Mouse (Mus musculus): ENCODE results near the gene Rtn4r.

Gene Rtn4r

DNA sequence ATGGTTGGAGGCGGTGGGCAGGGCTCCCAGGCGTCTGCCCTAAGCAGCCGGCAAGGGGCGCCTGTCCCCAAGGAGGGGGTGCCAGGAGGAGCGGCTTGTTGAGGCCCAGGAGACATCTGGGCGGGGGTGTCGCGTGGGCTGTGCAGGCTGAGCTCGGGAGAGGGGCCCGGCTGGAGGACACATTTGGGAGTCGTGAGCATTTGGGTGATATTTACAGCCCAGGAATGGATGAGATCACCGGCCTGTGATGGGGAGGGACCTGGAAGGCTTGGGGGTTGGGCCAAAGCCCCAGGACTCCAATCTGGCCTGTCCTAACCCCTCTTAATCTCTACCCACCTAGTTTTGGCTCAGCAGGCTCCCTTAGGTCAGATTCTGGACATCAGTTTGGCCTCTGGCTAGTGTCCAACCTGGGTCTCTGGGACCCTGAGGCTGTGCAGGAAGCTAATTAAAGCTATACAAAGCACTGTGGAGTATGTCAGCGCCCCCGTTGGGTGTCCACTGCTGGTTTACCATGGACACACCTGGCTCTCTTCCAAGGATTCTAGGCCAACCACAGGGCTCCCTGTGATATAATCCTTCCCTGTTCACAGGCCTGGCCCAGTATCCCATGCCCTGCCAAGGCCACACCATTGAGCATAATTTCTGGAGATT is 27.2 kb downstream of the Rtn4r start:
- DNase-seq (ENCODE audit: extremely low spot score, low read depth, low spot score) = no peak

DNA sequence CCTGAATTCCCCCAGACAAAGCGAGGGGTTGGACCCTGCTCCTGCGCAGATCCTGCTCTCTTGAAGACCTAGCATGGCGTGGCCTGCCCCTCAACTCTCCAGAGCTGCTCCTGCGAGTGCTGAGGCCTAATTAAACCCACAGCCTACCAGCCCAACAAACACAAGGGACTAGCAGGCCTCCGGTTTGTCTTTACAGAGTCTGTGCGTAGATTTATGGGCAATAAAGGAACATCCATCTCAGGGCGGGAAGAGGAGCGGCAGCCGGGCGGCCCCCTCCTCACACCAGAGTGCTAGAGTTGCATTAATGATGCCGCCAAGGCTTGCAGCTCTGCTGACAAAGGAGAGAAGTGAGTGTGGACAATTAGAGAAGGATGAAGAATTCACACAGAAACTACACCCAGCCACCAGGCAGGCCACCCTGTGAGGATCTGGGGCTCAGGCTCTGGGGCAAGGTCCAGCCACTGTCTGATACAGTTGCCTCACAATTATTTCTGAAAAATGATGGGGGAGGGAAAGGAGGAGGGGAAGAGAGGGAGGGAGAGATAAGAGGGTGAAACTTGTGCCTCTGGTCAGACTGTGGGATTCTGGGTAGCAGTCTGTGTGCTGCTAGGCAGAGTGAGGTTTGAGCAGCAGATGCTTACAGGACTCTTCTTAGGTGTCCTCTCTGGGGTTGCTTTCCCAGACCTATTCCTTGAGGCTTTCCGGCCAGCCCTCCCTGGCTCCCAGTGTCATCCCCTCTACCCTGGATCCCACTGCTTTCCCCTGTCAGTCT is 29.3 kb downstream of the Rtn4r start:
- no peak for DNase-seq (ENCODE audit: extremely low spot score, low read depth, low spot score)

DNA sequence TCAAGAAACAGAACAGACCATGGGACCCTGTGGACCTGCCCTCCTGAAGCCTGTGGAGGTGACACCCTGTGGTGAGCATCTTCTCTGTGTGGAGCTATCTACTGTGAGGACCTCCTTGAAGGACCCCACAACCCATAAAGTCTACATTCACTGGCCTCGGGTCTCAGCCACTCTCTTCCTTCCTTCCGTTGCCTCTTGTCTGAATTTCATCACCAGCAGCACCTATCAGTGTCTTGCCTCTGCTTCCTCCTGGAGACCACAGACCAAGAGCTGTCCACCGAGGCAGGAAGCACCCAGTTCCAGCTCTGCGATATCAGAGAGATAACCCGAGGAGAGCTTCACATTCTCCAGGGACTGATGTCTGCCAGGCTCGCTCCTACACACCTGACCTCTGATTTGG is 31.8 kb downstream of the Rtn4r start:
- DNase-seq (ENCODE audit: extremely low spot score, low read depth, low spot score) = no peak

DNA sequence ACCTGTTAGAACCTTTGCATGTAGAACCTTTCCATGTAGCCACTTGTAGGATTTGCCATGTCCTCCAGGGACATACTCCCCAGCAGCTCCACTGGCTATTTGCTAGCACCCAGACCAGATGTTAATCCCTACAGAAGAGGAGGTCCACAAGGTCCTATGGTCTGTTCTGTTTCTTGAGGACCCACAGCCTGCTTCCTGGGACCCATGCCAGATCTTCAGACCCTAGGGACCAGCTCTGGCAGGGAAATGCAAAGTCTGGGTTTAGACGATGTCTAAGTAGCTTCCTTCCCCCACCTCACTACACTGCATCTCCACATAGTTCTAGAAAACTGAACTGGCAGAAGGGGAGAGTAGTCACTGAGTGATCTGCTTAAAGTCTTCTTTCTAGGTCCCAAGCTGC is 32.3 kb downstream of the Rtn4r start:
- no peak for DNase-seq (ENCODE audit: extremely low spot score, low read depth, low spot score)

DNA sequence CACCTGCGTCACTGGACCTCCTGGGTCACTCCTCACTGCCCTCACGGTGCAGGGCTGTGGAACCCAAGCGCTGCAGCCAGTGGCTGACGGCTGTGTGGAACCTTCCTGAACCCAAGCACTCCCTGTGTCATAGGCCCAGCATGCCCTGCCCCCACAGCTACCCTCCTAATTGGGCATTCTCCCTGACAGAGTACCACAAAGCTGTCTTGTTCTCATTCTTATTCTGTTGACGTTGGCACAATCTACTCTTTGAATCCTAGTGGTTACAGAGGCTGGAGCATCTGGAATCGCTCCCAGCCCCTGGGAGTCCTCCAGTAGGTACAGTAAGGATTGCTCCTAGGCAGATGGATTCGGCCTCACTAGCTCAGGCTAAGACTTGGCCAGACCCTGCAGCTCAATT is 33.1 kb downstream of the Rtn4r start:
- no peak for DNase-seq (ENCODE audit: extremely low spot score, low read depth, low spot score)

DNA sequence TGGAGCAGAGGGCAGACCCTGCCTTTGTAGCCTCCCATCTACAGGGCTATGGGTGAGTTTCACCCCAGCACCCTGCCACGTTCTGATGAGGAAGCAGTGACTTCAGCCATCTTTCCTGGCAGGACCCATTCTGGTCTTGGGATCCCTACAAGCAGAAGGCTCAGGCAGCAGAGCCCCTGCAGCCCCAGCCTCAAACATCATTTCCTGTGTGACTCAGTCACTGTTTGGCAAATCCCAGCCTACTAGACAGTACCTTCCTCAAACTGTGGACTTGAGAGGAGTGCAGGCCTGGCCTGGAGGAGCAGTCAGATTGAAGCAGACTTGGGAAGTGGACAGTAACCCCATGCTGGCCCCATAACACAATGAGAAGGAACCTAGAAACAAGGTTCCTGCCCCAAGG is 33.7 kb downstream of the Rtn4r start:
- no peak for DNase-seq (ENCODE audit: extremely low spot score, low read depth, low spot score)

DNA sequence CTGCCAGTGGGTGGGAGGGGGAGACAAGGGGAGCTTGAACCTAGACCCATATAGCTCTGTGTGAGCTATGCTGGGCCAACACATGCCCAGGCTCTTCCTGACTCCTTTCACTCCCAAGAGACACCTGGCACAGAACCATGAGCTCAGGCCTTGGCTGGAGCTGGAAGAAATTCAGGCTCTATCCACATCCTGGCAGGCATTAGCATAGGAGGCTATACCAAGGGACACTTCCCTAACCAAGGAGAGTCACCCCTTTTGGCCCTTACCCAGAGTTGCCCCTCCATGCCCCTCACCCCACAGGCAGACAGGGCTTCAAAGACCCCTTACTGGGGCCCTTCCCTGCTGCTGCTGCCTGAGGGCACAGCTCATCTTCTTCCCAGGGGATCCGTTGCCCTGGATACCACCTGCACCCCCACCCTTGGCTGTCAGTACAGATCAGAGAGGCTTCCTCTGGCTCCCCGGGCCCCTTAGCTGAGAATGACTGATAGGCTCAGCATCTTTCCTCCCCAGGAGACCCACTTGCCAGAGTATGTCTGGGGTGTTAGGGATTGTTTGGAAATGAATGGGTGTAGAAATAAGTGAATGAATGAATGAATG is 37.3 kb downstream of the Rtn4r start:
- no peak for DNase-seq (ENCODE audit: extremely low spot score, low read depth, low spot score)

DNA sequence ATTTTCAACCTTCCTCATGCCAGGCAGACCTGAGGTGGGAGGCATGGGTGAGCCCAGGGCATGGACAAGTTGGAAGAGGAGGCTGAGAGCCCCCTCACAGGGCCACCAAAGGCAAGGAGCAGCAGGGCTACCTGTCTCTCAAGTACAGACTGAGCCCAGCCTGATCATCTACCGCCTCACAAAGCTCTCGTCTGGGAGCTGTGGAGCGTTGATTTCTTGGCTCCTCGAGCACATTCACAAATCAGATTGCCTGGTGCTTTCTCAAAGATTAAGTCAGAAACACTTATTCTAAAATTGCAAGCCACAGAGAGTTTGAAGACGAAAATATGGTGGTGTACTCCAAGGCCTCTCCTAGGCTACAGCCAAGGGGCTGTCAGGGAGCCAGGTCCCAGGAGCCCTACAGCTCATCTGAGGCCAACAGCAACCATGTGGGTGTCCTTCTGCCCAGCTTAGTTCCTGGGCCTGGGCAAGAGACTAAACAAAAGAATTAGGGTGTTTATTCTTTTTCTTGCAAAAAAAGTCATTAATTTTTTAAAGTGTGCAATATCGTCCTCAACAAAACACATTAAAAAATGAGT is 39.3 kb downstream of the Rtn4r start:
- no peak for DNase-seq (ENCODE audit: extremely low spot score, low read depth, low spot score)

DNA sequence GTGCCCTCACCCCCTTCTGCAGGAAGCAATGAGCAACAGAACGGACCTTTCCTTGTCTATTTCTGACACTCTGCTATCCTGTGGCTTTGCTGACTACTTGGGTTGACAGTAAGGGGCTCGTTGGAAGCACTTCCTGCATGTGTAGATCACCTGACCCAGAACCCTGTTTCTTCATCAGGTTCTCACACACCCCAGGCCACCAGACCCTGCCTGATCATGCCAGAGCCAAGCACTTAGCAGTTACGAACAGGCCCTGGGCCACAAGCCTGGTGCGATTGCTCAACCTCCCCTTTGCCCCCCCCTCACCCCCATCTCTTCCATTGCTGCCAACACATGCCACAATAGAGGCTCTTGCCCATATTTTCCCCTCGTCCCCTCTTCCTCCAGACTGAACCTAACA is 41.7 kb downstream of the Rtn4r start:
- DNase-seq (ENCODE audit: extremely low spot score, low read depth, low spot score) = no peak

DNA sequence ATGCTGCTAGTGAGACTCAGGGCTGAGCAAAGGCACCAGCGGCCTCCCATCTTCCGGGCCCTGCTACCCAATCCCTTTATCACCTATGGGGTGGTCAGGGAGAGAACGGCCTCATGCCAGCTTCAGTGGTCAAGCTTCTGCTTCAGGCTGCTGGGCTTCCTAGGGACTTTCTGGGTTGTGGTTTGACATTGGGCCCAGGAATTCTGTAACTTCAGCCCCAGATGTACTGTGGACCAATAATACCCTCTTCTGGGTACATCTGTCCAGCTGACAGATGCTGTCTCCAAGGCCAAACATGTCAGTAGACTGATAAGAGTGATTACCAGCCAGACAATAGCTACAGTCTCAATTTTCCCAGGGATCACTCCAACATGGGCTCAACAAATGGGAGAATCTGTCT is 42.3 kb downstream of the Rtn4r start:
- DNase-seq (ENCODE audit: extremely low spot score, low read depth, low spot score) = no peak

DNA sequence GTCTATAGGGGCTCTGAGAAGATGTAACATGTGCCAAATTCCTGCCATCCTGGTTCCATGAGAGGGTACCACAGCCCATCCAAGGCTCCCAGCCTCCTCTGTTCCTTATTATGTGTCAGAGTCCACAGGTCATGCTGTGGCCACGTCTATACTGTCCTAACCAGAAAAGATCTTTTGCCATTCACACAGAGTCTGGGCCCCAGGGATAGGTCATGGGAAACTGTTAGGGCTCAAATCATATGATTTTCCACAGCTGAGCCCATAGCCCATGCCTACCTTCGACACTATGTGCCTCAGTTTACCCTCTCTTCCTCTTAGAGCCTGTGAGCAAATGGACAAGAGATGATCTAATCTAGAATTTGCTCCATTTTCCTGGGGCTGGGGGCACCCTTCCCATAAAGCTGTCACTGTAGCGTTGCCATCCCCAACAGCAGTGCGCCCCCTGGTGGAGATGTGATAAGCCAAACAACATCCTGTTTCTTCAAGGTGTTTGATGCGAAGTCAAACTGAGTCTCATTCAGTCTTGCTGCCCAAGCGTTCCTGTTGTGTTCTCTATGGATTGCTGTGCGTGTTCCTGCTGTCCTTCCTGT is 44.9 kb downstream of the Rtn4r start:
- DNase-seq (ENCODE audit: extremely low spot score, low read depth, low spot score) = peak; percentile 50

DNA sequence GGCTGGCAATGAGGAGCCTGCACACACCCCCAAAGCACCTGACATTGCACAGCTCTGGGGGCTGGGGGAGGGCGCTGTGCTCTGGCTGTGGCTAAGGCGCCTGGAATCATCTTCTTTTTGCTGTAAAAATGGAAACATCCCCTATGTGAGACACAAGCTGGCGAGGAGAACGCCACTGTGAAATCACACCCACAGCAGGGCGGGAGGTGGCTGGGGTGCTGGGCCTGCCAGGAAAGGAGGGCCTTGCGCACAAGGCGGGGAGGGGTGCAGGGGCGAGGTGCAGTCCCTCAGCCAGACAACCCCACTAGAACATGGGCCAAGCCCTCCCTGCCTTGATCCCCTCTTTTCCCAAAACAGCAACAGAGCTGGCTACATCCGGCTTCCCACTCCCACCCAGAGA is 45.8 kb downstream of the Rtn4r start:
- DNase-seq (ENCODE audit: extremely low spot score, low read depth, low spot score) = no peak

DNA sequence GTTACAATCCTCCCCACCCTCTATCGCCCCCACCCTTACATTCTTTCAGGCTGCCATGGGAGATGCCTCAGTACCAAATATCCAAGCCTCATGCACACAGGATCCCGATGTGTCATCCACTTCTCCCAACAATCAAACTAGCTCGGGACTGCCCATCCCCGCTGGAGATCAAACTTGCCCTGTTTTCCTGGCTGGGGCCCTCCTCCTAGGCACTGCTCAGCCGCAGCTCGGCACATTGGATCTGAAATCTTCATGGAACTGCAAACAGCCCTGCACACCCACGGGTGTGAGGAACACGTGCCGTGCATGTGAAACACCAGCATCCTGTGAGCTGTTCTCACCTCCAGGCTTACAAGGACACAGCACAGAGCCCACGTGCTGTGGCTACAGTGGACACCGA is 46.3 kb downstream of the Rtn4r start:
- DNase-seq (ENCODE audit: extremely low spot score, low read depth, low spot score) = no peak

DNA sequence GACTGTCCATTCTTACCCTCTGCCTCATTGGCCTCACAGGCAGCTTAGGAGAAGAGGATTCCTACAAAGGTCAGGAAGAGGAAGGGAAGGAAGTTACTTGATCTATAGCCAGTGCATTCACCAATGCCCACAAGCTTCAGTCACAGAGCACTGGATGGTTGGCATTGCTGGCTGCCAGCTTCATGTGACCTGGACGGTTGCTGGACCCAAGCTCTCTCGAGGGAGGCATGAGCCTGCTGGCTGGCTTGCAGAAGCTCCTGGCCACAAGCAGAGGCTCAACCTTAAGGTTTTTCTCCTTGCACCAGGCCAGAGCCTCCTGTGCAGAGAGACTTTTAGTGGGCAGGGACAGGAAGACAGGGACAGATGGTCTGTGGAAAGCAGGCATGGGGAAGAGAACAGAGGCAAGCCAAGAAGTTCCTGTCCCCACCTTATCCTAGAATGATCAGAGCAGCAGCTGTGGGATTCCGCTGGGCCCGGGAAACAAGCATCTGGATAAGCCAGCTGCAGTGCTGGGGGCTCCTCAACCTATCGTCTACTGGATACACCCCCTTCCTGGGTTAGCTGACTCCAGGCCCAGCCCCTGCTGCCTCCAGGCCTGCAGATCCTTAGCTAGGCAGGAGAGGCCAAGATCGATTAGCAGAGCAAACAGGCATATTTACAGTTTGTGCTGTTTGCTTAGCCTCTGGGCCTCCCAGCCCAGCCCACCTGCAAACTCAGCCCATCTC is 48.5 kb downstream of the Rtn4r start:
- DNase-seq (ENCODE audit: extremely low spot score, low read depth, low spot score) = no peak

DNA sequence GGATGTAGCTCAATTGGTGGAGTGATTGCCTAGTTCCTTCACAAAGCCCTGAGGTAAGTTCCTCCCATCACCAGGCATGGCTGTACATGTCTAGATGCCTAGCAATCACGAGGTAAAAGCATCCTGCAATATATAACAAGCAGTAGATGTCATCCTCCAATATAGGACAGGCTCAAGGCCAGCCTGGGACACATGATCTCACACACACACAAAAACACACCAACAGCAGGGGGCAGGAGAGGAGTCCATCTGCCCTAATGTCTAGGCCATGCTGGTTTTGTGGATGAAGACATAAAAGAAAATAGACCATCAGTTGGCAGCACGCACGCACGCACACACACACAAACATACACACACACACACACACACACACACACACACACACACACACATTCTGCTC is 49.3 kb downstream of the Rtn4r start:
- DNase-seq (ENCODE audit: extremely low spot score, low read depth, low spot score) = no peak

DNA sequence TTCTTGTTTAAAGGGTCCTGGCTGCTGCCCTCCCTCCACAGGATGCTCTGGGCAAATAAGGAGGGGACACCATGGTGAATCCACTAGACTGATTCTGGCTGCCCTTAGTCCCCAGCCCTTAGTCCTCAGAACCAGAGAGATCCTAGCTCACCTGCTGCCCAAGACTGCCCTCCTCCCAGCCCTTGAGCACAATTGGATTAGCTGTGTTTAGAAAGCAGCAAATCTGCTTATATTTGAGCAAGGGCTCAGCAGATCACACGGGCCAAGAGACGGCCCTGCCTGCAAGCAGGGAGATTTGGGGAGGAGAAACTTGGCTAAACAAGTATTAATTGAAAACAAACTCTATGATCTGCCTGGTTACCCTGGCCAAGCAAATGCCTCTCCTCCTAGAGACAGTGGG is 52.1 kb downstream of the Rtn4r start:
- no peak for DNase-seq (ENCODE audit: extremely low spot score, low read depth, low spot score)

DNA sequence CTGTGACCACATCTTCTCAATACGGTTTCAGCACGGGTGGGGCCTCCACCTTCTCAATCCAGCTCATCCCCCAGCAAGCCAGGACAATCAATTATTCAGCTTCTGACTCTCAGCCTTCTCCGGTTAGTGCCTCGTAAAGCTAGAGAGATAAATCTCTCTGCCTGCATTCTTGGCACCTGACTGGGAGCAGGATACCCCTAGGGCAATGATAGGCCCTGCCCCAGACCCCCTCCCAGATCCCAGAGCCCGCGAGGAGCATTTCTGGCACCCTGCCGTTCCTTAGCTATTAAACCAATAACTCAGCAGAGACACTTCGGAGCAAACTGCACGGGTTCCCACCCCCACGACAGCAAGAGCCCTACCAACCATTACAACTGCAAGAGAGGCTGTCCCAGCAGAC is 54.0 kb downstream of the Rtn4r start:
- DNase-seq (ENCODE audit: extremely low spot score, low read depth, low spot score) = no peak

DNA sequence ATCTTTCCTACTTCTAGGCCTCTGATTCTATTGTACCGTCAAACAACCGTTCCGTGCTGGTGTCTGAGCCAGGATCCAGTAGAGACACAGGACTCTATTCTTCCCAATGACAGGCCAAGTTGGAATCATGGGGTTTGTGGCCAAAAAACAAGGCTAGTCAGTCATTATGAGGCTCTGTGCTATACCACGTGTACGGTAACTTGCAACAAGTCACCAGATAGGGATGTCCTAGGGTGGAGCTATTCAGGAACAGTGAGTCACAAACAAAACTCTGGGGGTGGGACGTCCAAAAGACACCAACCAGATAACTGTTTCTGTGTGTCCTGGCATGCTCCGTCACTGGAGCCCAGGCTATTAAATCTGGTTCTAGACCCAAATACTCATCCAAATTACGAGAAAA is 55.3 kb downstream of the Rtn4r start:
- no peak for DNase-seq (ENCODE audit: extremely low spot score, low read depth, low spot score)

DNA sequence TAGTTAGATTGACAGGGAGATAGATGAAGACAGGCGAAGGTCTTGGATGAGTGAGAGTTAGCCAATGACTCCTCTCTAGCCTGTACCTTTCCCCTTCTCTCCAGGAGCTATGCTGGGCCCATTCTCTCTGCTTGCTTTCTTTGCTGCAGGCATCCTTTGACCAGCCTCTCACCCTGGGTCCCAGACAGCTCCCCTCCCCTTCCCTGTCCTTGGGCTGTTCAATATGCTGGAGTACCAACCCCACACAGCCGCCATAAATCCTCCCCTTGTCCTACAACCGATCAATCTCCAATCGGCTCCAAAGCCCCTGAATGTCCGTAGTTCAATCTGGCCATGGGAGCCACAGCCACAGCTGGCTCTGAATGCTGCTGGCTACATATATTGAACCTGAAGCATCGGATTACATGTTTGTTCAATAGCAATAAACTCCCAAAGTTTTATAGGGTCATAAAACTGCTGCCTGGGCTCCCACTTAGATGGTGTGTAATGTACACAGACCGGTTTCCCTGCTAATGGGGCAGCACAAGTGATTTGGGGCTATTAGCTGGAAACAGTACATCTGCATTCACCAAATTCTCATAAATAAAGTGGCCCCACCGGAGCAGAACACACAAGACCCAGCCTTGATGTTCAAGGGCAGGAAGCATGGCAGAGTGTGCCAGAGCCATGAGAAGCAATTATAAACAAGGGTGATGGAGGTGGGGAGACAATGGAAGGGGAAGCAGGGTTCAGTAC is 58.4 kb downstream of the Rtn4r start:
- peak; percentile 76 for DNase-seq (ENCODE audit: extremely low spot score, low read depth, low spot score)

DNA sequence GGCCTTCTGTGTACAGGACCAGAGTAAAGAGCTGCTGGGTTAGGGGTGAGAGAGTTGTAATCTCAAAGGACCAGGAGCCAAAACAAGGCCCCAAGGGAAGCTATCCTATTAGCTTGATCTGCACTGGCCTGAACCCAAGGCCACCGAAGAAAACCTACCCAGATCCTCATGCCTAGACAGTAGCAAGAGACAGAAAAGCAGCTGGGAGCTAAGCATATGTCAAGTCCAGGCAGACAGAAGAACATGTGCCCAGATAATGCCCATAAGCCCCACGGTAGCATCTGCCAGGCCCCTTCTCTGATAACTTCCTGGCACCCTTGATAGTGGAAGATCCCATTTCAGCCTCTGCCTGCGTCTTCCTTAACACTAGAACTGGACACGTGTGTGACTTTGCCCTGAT is 59.4 kb downstream of the Rtn4r start:
- DNase-seq (ENCODE audit: extremely low spot score, low read depth, low spot score) = no peak

Data from hindlimb bud, embryonic 11.5 days (tissue).